Mouse (Mus musculus): Measurements from ENCODE around the gene Cacna2d1. TPM values are rescaled to one million over a fixed set of nuclear protein-coding genes. Genes with fewer than 3 reads are reported as not detected.

Cacna2d1 gene
- polyA plus RNA-seq, 1 experiment from 2014 or later: 15.2 TPM

GRCm38 (mm10) chr5:16189878-16190277, 255.4 kb downstream of the Cacna2d1 start:
- H3K4me3 ChIP-seq (replicated peaks): no peak overlapping the region
- no peak overlapping the region for H3K9ac ChIP-seq
- H3K27ac ChIP-seq: no peak overlapping the region
- no peaks in the 10 kb centered on the region for H3K36me3 ChIP-seq
- 42% methylated on average over 4 of the region's 4 CpGs for WGBS
- H3K4me1 ChIP-seq: no peaks in the 10 kb centered on the region
- no peak overlapping the region for H3K4me2 ChIP-seq
- H3K27me3 ChIP-seq (replicated peaks): no peaks in the 10 kb centered on the region
- ATAC-seq (ENCODE audit: insufficient read depth, low FRiP score, low read depth): no peak
- H3K9me3 ChIP-seq: no peaks in the 10 kb centered on the region

- Histone ChIP-seq H3K4me3 (replicated peaks) (no peak overlapping the region), H3K9ac (no peak overlapping the region), H3K4me2 (no peak overlapping the region), H3K36me3 (no peaks in the 10 kb centered on the region), H3K27ac (no peak overlapping the region), H3K4me1 (no peaks in the 10 kb centered on the region), H3K9me3 (no peaks in the 10 kb centered on the region), H3K27me3 (replicated peaks) (no peaks in the 10 kb centered on the region)
- 84% methylated on average over 3 of the region's 3 CpGs for WGBS
- no peak for ATAC-seq (ENCODE audit: insufficient read depth, low FRiP score, low read depth)
Observed at GRCm38 (mm10) chr5:16191165-16191564, 256.7 kb downstream of the Cacna2d1 start.

DNA sequence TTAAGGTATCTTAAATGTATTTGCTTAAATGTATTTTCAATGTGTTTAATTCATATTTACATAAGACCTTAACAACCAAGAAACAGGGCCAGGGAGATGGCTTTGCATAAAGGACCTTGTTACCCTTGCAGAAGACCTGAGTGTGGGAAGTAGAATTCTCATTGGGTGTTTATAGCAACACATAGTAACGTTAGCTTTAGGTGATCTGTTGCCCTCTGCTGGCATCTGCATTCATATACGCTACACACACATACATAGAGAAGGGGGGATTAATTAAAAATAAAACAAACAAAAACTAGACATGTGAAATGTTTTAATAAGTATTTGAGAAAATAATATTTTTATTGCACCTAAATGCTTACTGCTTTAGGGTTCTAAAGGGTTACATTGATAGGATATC, 265.3 kb downstream of the Cacna2d1 start:
- Histone ChIP-seq H3K36me3 (no peaks in the 10 kb centered on the region), H3K4me2 (no peak overlapping the region), H3K4me1 (no peaks in the 10 kb centered on the region), H3K9ac (no peak overlapping the region), H3K27me3 (replicated peaks) (no peaks in the 10 kb centered on the region), H3K27ac (no peak overlapping the region), H3K4me3 (replicated peaks) (no peak overlapping the region), H3K9me3 (no peaks in the 10 kb centered on the region)
- ATAC-seq (ENCODE audit: insufficient read depth, low FRiP score, low read depth): no peak
- WGBS: 36% methylated on average over 2 of the region's 2 CpGs

DNA sequence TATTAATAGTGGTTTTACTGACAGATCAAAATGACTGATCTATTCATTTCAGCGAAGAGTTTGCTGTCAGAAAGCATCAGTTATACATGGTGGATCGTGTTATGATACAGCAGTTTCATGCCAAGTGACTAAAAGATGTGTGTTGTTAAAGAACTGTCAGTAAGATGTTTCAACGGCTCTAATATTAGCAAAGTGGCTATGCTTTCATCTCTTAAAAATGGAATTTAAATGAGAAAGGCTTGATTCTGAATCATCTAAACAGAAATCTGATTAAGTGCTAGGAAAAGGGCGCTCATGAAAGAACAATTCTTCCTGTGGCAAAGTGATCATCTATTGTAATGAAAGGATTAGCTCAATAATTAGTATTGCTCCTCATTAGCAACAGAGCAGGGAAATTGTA, 287.5 kb downstream of the Cacna2d1 start:
- Histone ChIP-seq H3K4me3 (replicated peaks) (no peak overlapping the region), H3K27me3 (replicated peaks) (no peaks in the 10 kb centered on the region), H3K4me1 (no peaks in the 10 kb centered on the region), H3K4me2 (no peak overlapping the region), H3K27ac (no peak overlapping the region), H3K9ac (no peak overlapping the region), H3K9me3 (no peaks in the 10 kb centered on the region), H3K36me3 (no peaks in the 10 kb centered on the region)
- 80% methylated on average over 4 of the region's 4 CpGs for WGBS
- ATAC-seq (ENCODE audit: insufficient read depth, low FRiP score, low read depth): no peak

DNA sequence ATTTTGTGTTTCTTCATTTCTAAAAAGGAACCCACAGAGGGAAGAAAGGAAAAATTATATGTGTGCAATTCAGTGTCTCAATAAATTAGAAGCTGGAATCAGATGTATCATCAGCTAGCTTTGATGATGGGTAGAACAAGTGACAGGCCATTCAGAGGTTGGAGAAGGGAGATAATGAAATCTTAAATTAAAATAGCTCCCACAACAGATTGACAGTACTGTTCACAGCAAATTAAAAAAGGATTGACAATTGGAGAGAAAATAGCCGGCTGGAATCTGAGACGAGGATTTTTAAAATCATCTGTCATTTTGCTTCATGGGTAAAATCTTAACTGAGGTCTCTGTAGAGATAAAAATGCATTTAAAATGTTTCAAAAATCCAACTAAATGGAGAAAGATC, 290.9 kb downstream of the Cacna2d1 start:
- H3K27ac ChIP-seq: no peak overlapping the region
- 66% methylated on average over 2 of the region's 2 CpGs for WGBS
- H3K9ac ChIP-seq: no peak overlapping the region
- H3K9me3 ChIP-seq: no peaks in the 10 kb centered on the region
- no peaks in the 10 kb centered on the region for H3K36me3 ChIP-seq
- H3K4me2 ChIP-seq: no peak overlapping the region
- no peaks in the 10 kb centered on the region for H3K27me3 ChIP-seq (replicated peaks)
- no peak overlapping the region for H3K4me3 ChIP-seq (replicated peaks)
- no peaks in the 10 kb centered on the region for H3K4me1 ChIP-seq
- ATAC-seq (ENCODE audit: insufficient read depth, low FRiP score, low read depth): no peak

DNA sequence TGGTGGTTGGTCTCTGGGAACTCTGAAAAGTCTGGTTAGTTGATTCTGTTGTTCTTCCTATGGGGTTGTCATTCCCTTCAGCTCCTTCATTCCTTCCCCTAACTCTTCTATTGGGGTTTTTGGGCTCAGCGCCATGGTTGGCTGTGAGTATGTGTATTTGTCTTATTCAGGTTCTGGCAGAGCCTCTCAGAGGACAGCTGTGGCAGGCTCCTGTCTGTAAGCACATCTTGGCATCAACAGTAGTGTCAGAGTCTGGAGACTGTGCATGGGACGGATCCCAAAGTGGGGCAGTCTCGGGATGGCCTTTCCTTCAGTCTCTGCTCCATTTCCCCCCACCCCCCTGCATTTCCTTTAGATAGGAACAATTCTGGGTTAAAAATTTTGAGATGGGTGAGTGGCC, 294.9 kb downstream of the Cacna2d1 start:
- Histone ChIP-seq H3K36me3 (no peaks in the 10 kb centered on the region), H3K4me3 (replicated peaks) (no peak overlapping the region), H3K9ac (no peak overlapping the region), H3K27ac (no peak overlapping the region), H3K4me1 (no peaks in the 10 kb centered on the region), H3K4me2 (no peak overlapping the region), H3K9me3 (no peaks in the 10 kb centered on the region), H3K27me3 (replicated peaks) (no peaks in the 10 kb centered on the region)
- WGBS: 86% methylated on average over 3 of the region's 3 CpGs
- ATAC-seq (ENCODE audit: insufficient read depth, low FRiP score, low read depth): no peak

DNA sequence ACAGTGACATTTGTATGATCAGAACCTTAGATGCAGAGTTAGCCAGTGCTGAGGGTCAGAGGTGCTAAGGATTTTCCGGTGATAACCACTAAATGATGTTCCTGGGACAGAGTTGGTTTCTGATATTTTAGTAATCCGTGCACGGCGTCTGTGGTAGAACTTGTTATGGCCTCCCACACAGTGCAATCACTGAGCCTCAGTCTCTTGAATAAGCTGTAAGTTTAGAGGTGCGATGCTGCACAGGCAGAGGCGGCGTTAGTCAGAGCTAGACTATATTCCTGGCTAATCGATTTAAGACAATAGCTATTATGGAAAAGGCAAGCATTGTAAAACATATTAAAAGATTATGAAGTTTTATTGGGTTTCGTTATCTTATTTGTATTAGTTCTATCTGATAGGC, 297.0 kb downstream of the Cacna2d1 start:
- Histone ChIP-seq H3K9ac (no peak overlapping the region), H3K27me3 (replicated peaks) (no peaks in the 10 kb centered on the region), H3K4me1 (no peaks in the 10 kb centered on the region), H3K9me3 (no peaks in the 10 kb centered on the region), H3K27ac (no peak overlapping the region), H3K4me3 (replicated peaks) (no peak overlapping the region), H3K4me2 (no peak overlapping the region), H3K36me3 (no peaks in the 10 kb centered on the region)
- 85% methylated on average over 9 of the region's 9 CpGs for WGBS
- no peak for ATAC-seq (ENCODE audit: insufficient read depth, low FRiP score, low read depth)

DNA sequence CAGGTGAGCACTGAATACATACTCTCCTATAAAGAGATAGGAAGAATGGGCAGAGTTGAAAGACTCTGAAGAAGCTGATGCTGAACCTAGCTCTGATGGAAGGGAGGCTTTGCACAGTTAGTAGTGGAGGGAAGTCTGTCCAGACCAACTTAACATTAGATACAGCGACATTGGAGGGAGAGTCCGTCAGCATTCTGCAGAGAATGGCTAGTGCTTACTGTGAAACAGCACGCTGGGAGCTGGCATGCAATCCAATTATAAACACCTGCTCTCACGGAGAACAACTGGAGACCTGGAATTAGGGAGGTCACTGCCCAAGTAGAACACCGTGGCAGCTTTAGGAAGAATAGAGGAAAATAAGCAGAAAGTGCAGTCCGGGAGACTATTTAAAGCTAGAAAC, 300.4 kb downstream of the Cacna2d1 start:
- no peak overlapping the region for H3K4me3 ChIP-seq (replicated peaks)
- H3K27me3 ChIP-seq (replicated peaks): no peaks in the 10 kb centered on the region
- H3K36me3 ChIP-seq: no peaks in the 10 kb centered on the region
- no peak overlapping the region for H3K4me2 ChIP-seq
- no peak for ATAC-seq (ENCODE audit: insufficient read depth, low FRiP score, low read depth)
- no peaks in the 10 kb centered on the region for H3K9me3 ChIP-seq
- no peak overlapping the region for H3K9ac ChIP-seq
- H3K4me1 ChIP-seq: 0 out of 2 replicates have a peak, but pooled peaks cover 4% of the 10 kb centered on the region
- WGBS: 60% methylated on average over 6 of the region's 6 CpGs
- H3K27ac ChIP-seq: no peak overlapping the region

DNA sequence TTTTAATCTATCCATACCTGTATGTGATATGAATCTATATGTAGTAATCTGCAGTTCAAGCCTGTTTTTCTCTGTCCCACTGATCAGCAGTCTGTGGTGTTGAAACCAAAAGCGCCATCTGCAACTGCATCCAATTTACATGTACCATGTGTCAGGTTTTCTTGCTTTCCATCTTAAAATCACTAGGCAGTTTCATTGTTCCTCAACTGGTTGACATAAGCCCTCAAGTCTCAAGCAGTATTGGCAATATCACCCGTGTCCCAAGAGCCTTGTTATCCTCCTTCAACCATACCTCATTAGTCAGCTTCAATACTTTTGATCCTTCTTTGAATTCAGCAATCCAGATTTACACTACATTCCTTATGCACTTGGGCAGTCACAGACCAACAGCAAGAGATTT, 301.4 kb downstream of the Cacna2d1 start:
- H3K9ac ChIP-seq: no peak overlapping the region
- H3K4me3 ChIP-seq (replicated peaks): no peak overlapping the region
- WGBS: 76% methylated on average over 2 of the region's 2 CpGs
- 0 out of 2 replicates have a peak, but pooled peaks cover 4% of the 10 kb centered on the region for H3K4me1 ChIP-seq
- H3K4me2 ChIP-seq: no peak overlapping the region
- H3K36me3 ChIP-seq: no peaks in the 10 kb centered on the region
- no peaks in the 10 kb centered on the region for H3K9me3 ChIP-seq
- ATAC-seq (ENCODE audit: insufficient read depth, low FRiP score, low read depth): no peak
- no peak overlapping the region for H3K27ac ChIP-seq
- no peaks in the 10 kb centered on the region for H3K27me3 ChIP-seq (replicated peaks)

DNA sequence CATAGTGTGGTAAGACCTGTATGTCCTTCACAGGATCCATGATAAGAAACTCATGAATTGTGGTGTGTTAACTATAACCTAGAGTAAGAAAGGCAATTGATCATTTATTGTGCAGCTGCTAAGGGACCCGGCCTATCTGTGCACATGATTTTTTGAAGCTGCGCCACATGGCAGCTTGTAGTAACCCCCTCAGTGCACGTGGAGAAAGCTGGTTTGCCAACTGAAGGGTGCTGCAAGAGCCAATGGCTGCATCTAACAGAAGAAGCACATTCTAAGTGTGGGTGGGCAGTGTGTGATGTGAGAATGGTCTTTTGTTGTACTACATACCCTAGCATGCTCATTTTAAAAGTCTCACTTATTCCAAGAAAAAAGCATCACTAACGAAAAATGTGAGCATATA, 302.1 kb downstream of the Cacna2d1 start:
- no peaks in the 10 kb centered on the region for H3K9me3 ChIP-seq

GRCm38 (mm10) chr5:16237972-16238371, 303.5 kb downstream of the Cacna2d1 start:
- 45% methylated on average over 5 of the region's 5 CpGs for WGBS
- Histone ChIP-seq H3K27me3 (replicated peaks) (no peaks in the 10 kb centered on the region), H3K4me3 (replicated peaks) (no peak overlapping the region), H3K36me3 (no peaks in the 10 kb centered on the region), H3K27ac (no peak overlapping the region), H3K4me2 (no peak overlapping the region), H3K9ac (no peak overlapping the region), H3K4me1 (0 out of 2 replicates have a peak, but pooled peaks cover 4% of the 10 kb centered on the region), H3K9me3 (no peaks in the 10 kb centered on the region)
- no peak for ATAC-seq (ENCODE audit: insufficient read depth, low FRiP score, low read depth)

More for the DNA sequence above, 302.1 kb downstream of the Cacna2d1 start:
- Histone ChIP-seq H3K4me3 (replicated peaks) (no peak overlapping the region), H3K4me1 (0 out of 2 replicates have a peak, but pooled peaks cover 4% of the 10 kb centered on the region), H3K9ac (no peak overlapping the region), H3K36me3 (no peaks in the 10 kb centered on the region), H3K27ac (no peak overlapping the region), H3K27me3 (replicated peaks) (no peaks in the 10 kb centered on the region), H3K4me2 (no peak overlapping the region)
- 81% methylated on average over 4 of the region's 4 CpGs for WGBS
- no peak for ATAC-seq (ENCODE audit: insufficient read depth, low FRiP score, low read depth)

DNA sequence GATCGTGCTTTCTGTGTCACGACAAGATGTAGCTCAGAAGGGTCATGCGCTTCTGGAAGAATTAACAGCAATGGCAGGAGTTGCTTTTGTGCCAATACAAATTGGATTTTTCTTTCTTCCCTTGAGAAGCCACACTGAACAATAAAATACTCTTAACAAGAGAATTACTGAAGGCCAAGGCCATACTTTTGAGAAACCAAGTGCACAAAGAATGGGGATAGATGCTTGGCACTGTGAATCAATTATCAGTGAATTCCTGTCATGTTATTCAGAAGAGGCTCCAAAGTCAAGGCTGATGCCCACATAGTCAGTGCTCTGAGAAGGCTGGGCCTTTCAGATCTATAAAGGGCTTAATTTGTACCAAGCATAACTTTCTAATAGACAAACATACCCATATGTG, 305.8 kb downstream of the Cacna2d1 start:
- Histone ChIP-seq H3K4me3 (replicated peaks) (no peak overlapping the region), H3K36me3 (no peaks in the 10 kb centered on the region), H3K4me1 (0 out of 2 replicates have a peak, but pooled peaks cover 4% of the 10 kb centered on the region), H3K9me3 (no peaks in the 10 kb centered on the region), H3K9ac (no peak overlapping the region), H3K27me3 (replicated peaks) (no peaks in the 10 kb centered on the region), H3K27ac (no peak overlapping the region), H3K4me2 (no peak overlapping the region)
- WGBS: 89% methylated on average over 3 of the region's 3 CpGs
- ATAC-seq (ENCODE audit: insufficient read depth, low FRiP score, low read depth): no peak

- ATAC-seq (ENCODE audit: insufficient read depth, low FRiP score, low read depth): no peak
- H3K4me2 ChIP-seq: no peak overlapping the region
Observed at GRCm38 (mm10) chr5:16243599-16243998, 309.1 kb downstream of the Cacna2d1 start.

More at GRCm38 (mm10) chr5:16243599-16243998, 309.1 kb downstream of the Cacna2d1 start:
- Histone ChIP-seq H3K27me3 (replicated peaks) (no peaks in the 10 kb centered on the region), H3K4me3 (replicated peaks) (no peak overlapping the region), H3K9ac (no peak overlapping the region), H3K4me1 (no peaks in the 10 kb centered on the region), H3K9me3 (no peaks in the 10 kb centered on the region), H3K27ac (no peak overlapping the region), H3K36me3 (no peaks in the 10 kb centered on the region)
- WGBS: 68% methylated on average over 2 of the region's 2 CpGs

Measured in stomach, embryonic 15.5 days (tissue).